Mouse (Mus musculus) midbrain, embryonic 14.5 days (tissue): Measurements from ENCODE around the gene Gck. TPM values are rescaled to one million over a fixed set of nuclear protein-coding genes. Genes with fewer than 3 reads are reported as not detected.

Experiments used
- ATAC-seq: fragments of 200-750 bp; cut with Nextera tagmentation; 2 replicates; pipeline ENCODE4 v1.8.0; 2017; ENCODE audit warnings: moderate number of reproducible peaks, moderate library complexity; ENCODE audit not compliant: low FRiP score, low TSS enrichment
- DNase-seq: peaks from one replicate; pipeline ENCODE4 v3.0.0-alpha.2; 2015
- H3K27ac ChIP-seq: fragments of 300-500 bp; sonication (generic); replicated peaks from 2 replicates; pipeline ENCODE4 v1.5.1; 2014; ENCODE audit warnings: mild to moderate bottlenecking, low read depth, low read length, moderate library complexity
- H3K27me3 ChIP-seq: fragments of 300-500 bp; sonication (generic); 2 replicates; pipeline ENCODE4 v1.6.1; 2014; ENCODE audit warnings: low read length, control low read depth, mixed read lengths; ENCODE audit not compliant: control insufficient read depth, insufficient read depth
- H3K36me3 ChIP-seq: fragments of 300-500 bp; sonication (generic); 2 replicates; pipeline ENCODE4 v1.6.1; 2014; ENCODE audit warnings: low read length, control low read depth; ENCODE audit not compliant: control insufficient read depth, insufficient read depth
- H3K4me1 ChIP-seq: fragments of 300-500 bp; sonication (generic); 2 replicates; pipeline ENCODE4 v1.6.1; 2014; ENCODE audit warnings: mild to moderate bottlenecking, antibody characterized with exemption, low read length, control low read depth; ENCODE audit not compliant: control insufficient read depth, insufficient read depth
- H3K4me2 ChIP-seq: fragments of 300-500 bp; sonication (generic); 2 replicates; pipeline ENCODE4 v1.6.1; 2014; ENCODE audit warnings: mild to moderate bottlenecking, low read length, moderate library complexity
- H3K4me3 ChIP-seq: fragments of 300-500 bp; sonication (generic); replicated peaks from 2 replicates; pipeline ENCODE4 v1.5.1; 2014; ENCODE audit warnings: low read depth, low read length
- H3K9ac ChIP-seq: fragments of 300-500 bp; sonication (generic); replicated peaks from 2 replicates; pipeline ENCODE4 v1.6.1; 2014; ENCODE audit warnings: mild to moderate bottlenecking, low read length, moderate library complexity
- H3K9me3 ChIP-seq: fragments of 300-500 bp; sonication (generic); 2 replicates; pipeline ENCODE4 v1.6.1; 2016; ENCODE audit warnings: low read length, control low read depth, mixed read lengths; ENCODE audit not compliant: control insufficient read depth
- WGBS: fragments of 180-500 bp; shearing (Covaris S2); extraction: QIAGEN DNeasy Blood & Tissue Kit; methylation state at CpG from one replicate; pipeline ENCODE4 v1.1.7; 2014; 5-methylcytosine and 5-hydroxymethylcytosine counted together
- polyA plus RNA-seq: library from polyadenylated mRNA; unstranded; fragments of >200 nt; fragmentation: Nextera tagmentation; extraction: Ambion mirVana; gene quantifications from 2 replicates; pipeline ENCODE4 v1.2.1, GENCODE M21; 2014

Gene Gck
- polyA plus RNA-seq, 1 experiment from 2014 or later = 5.9 TPM

GRCm38 (mm10) chr11:5983629-5984028 lies 33.7 kb upstream of the Gck start:
- H3K9ac ChIP-seq = no peak overlapping the region
- 89% methylated on average over 5 of the region's 5 CpGs for WGBS
- H3K27ac ChIP-seq = no peak overlapping the region
- H3K4me2 ChIP-seq = no peak overlapping the region
- DNase-seq = no peak
- no peak overlapping the region for H3K4me3 ChIP-seq
- peaks cover 3% of the 10 kb centered on the region; the same call in 1 of the 2 replicates for H3K36me3 ChIP-seq
- no peak for ATAC-seq
- no peaks in the 10 kb centered on the region for H3K4me1 ChIP-seq
- H3K27me3 ChIP-seq = no peaks in the 10 kb centered on the region
- no peaks in the 10 kb centered on the region for H3K9me3 ChIP-seq

GRCm38 (mm10) chr11:5981323-5981722 lies 31.4 kb upstream of the Gck start:
- 89% methylated on average over 7 of the region's 7 CpGs for WGBS
- H3K4me1 ChIP-seq = no peaks in the 10 kb centered on the region
- DNase-seq = no peak
- peaks cover 3% of the 10 kb centered on the region; the same call in 1 of the 2 replicates for H3K36me3 ChIP-seq
- H3K9ac ChIP-seq = no peak overlapping the region
- ATAC-seq = no peak
- no peak overlapping the region for H3K4me3 ChIP-seq
- no peak overlapping the region for H3K4me2 ChIP-seq
- H3K27me3 ChIP-seq = no peaks in the 10 kb centered on the region
- H3K9me3 ChIP-seq = no peaks in the 10 kb centered on the region
- no peak overlapping the region for H3K27ac ChIP-seq

- no peak for DNase-seq
- H3K27ac ChIP-seq = no peak overlapping the region
- H3K4me1 ChIP-seq = no peaks in the 10 kb centered on the region
- no peak overlapping the region for H3K9ac ChIP-seq
- no peak for ATAC-seq
- H3K4me3 ChIP-seq = no peak overlapping the region
- no peaks in the 10 kb centered on the region for H3K27me3 ChIP-seq
- H3K4me2 ChIP-seq = no peak overlapping the region
- H3K9me3 ChIP-seq = no peaks in the 10 kb centered on the region
- 75% methylated on average over 8 of the region's 8 CpGs for WGBS
- H3K36me3 ChIP-seq = peaks cover 3% of the 10 kb centered on the region; the same call in 1 of the 2 replicates
Measured at GRCm38 (mm10) chr11:5980561-5980960, 30.7 kb upstream of the Gck start.

DNA sequence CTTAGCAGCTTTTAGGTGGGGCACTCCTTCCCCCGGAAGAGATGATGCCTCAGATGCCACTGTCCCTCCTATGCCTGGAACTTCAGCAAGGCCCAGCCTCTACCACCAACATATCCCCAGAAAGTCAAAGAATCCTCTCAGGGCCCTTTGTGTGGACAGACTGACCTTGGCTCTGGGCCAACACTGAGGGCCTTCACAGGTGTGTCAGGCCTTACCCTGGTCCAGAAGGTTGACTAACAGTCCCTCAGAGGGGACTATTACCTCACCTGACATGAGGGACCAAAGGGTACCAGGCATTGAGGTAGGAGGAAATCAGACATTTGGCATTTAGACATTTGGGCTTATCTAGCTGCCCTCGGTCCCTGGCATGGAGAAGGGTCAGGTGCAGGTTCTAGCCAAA lies 30.2 kb upstream of the Gck start:
- no peaks in the 10 kb centered on the region for H3K27me3 ChIP-seq
- H3K4me1 ChIP-seq = no peaks in the 10 kb centered on the region
- H3K36me3 ChIP-seq = peaks cover 3% of the 10 kb centered on the region; the same call in 1 of the 2 replicates
- no peak overlapping the region for H3K9ac ChIP-seq
- no peak for ATAC-seq
- WGBS = 93% methylated on average over 2 of the region's 2 CpGs
- H3K27ac ChIP-seq = no peak overlapping the region
- H3K4me3 ChIP-seq = no peak overlapping the region
- no peak for DNase-seq
- no peak overlapping the region for H3K4me2 ChIP-seq
- H3K9me3 ChIP-seq = no peaks in the 10 kb centered on the region

DNA sequence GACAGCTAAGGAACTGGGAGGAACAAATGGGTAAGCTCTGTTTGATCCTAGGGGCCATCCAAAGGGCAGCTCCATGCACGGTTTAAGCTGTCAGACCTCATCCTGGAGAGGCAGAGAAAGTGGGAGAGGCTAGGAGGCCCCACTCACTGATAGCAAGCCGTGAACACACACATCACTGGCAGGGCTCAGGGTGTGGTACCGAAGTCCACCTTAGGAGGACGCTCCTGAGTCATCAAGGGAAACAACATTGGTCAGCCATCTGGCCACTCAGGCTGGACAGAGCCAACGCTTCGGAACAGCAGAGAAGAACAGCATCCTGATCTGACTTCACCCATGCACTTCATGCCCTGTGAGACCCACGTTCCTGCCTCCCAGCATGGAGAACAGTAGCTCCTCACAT lies 29.2 kb upstream of the Gck start:
- Histone ChIP-seq H3K27me3 (no peaks in the 10 kb centered on the region), H3K9me3 (no peaks in the 10 kb centered on the region), H3K4me1 (no peaks in the 10 kb centered on the region), H3K4me2 (no peak overlapping the region), H3K4me3 (no peak overlapping the region), H3K36me3 (peaks cover 3% of the 10 kb centered on the region; the same call in 1 of the 2 replicates), H3K9ac (no peak overlapping the region), H3K27ac (no peak overlapping the region)
- no peak for ATAC-seq
- DNase-seq = no peak
- 95% methylated on average over 7 of the region's 7 CpGs for WGBS

GRCm38 (mm10) chr11:5976106-5976505 lies 26.2 kb upstream of the Gck start:
- Histone ChIP-seq H3K27ac (no peak overlapping the region), H3K4me1 (no peaks in the 10 kb centered on the region), H3K36me3 (peaks cover 18% of the 10 kb centered on the region), H3K27me3 (no peaks in the 10 kb centered on the region), H3K4me3 (no peak overlapping the region), H3K9me3 (no peaks in the 10 kb centered on the region), H3K9ac (no peak overlapping the region), H3K4me2 (no peak overlapping the region)
- DNase-seq (no peak), ATAC-seq (no peak)
- 21% methylated on average over 9 of the region's 9 CpGs for WGBS

- peaks cover 28% of the 10 kb centered on the region for H3K36me3 ChIP-seq
- no peaks in the 10 kb centered on the region for H3K4me1 ChIP-seq
- H3K9me3 ChIP-seq = no peaks in the 10 kb centered on the region
- H3K27ac ChIP-seq = no peak overlapping the region
- no peak overlapping the region for H3K9ac ChIP-seq
- no peak overlapping the region for H3K4me3 ChIP-seq
- no peak for ATAC-seq
- WGBS = 48% methylated on average over 2 of the region's 2 CpGs
- H3K4me2 ChIP-seq = no peak overlapping the region
- no peak for DNase-seq
- H3K27me3 ChIP-seq = no peaks in the 10 kb centered on the region
Measured at GRCm38 (mm10) chr11:5975068-5975467, 25.2 kb upstream of the Gck start.

GRCm38 (mm10) chr11:5974053-5974452 lies 24.2 kb upstream of the Gck start:
- Histone ChIP-seq H3K9ac (no peak overlapping the region), H3K4me2 (no peak overlapping the region), H3K9me3 (no peaks in the 10 kb centered on the region), H3K36me3 (peaks cover 34% of the 10 kb centered on the region), H3K4me1 (no peaks in the 10 kb centered on the region), H3K4me3 (no peak overlapping the region), H3K27ac (no peak overlapping the region), H3K27me3 (no peaks in the 10 kb centered on the region)
- DNase-seq = no peak
- WGBS = 83% methylated on average over 6 of the region's 6 CpGs
- no peak for ATAC-seq

DNA sequence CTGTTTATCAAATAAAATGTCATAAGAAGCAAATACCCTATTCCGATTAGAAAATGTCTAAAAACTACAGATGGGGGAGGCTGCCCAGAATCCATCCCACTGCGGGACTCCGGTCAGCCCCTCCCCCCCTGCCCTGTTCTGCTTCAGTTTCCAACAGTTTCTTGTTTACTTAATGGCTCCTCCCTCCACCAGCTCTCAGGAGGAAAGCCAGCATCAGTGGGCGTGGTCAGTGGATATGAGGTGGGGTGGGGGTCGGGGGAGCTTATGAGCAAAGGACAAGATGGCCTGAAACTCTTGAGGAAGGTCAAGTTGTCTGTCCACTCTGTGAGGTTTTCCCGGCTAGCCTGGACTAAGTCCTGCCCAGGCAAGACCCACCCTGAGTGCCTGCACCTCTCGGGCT lies 23.3 kb upstream of the Gck start:
- no peak overlapping the region for H3K27ac ChIP-seq
- no peaks in the 10 kb centered on the region for H3K9me3 ChIP-seq
- H3K4me3 ChIP-seq = no peak overlapping the region
- no peak overlapping the region for H3K9ac ChIP-seq
- H3K36me3 ChIP-seq = peaks cover 43% of the 10 kb centered on the region
- DNase-seq (no peak), ATAC-seq (no peak)
- H3K27me3 ChIP-seq = no peaks in the 10 kb centered on the region
- WGBS = 50% methylated on average over 7 of the region's 7 CpGs
- H3K4me2 ChIP-seq = no peak overlapping the region
- no peaks in the 10 kb centered on the region for H3K4me1 ChIP-seq
